Mouse (Mus musculus): ENCODE measurements around the gene Luc7l3. TPM values are rescaled to one million over a fixed set of nuclear protein-coding genes. Genes with fewer than 3 reads are reported as not detected.
"Not testable (repeated sequence)": the region's sequence is repeated elsewhere in the genome, so short reads cannot be mapped to it uniquely, and the experiment has no call there.

Luc7l3 gene
- total RNA-seq, 2 experiments from 2014 or later, result 110 to 118 TPM

DNA sequence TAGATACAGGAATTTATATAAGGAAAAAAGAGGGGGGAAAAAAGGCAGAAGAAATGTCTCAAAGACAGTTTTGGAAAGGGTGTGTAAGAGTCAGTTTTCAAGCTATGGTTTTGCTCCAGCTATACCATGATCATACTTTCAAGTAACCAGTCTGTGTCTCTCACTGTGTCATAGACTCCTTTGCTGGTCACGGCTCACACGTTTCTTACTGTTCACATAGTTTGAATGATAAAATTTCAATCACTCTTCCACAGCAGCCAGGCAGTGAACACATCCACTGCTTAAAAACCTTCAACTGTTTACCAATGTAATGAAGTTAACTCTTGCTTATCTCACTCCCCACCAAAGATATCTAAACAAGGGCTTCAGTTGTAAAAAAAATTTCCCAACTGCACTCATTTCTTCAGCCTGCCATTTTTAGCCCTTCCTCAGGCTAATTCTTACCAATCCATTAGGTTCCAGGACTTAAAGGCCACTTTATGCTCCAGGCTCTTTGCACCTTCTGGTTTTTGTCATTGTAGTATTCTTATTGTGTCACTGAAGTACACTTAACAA is 7.6 kb downstream of the Luc7l3 start:
- no peak for DNase-seq (ENCODE audit: low spot score in 2 of 2)

GRCm38 (mm10) chr11:94312733-94313132 is 9.1 kb downstream of the Luc7l3 start:
- no peak for DNase-seq (ENCODE audit: low spot score in 2 of 2)

GRCm38 (mm10) chr11:94294996-94295845 is 26.6 kb downstream of the Luc7l3 start:
- DNase-seq (ENCODE audit: low spot score in 2 of 2), result no peak

DNA sequence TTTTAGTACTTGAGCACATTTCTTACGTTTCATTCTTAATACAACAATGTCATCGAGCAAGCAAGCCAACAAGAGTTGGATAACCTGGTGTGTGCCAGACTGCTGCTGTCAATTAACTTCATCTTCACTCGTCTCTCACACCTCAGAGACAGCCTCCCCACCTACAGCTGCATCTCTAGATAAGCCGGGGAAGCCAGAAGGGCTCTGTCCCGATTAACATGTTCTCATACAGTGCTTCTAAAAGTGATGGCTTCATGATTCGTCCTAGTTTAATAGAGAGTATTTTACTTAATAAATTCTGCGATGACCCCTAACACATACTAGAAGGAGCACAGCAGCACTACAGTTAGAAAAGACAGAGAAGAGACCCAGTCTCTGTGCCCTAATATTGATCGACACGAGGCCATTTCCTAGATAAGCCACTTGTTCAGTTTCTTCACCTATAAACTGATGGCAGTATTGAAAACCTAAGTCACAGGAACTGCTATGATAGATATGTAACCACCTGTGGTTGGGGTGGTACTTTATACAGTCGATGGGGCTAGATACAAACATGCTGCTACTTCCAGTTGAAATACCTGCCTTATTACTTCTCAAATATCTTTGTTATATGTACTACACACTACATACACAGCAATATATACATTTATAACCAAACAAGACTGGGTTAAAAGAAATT is 31.6 kb downstream of the Luc7l3 start:
- DNase-seq (ENCODE audit: low spot score in 2 of 2), result no peak

DNA sequence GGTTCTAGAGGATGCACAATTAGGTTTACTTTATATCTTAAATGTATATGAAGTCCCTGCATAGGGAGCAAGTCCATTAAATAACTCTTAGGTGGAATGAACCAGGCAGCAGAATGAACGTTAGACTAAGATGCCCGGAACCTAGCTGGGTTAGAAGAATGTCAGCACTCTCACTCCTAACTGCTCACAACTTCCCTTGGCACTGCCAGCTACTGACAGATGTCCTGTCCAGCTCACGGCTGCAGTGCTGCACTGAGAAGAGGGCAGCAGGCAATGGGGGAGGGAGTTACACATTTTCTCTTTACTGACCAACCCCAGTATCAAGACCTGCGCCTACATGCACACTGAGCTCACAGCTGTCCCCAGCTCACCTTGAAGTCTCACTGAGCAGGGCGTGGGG is 34.7 kb downstream of the Luc7l3 start:
- no peak for DNase-seq (ENCODE audit: low spot score in 2 of 2)

DNA sequence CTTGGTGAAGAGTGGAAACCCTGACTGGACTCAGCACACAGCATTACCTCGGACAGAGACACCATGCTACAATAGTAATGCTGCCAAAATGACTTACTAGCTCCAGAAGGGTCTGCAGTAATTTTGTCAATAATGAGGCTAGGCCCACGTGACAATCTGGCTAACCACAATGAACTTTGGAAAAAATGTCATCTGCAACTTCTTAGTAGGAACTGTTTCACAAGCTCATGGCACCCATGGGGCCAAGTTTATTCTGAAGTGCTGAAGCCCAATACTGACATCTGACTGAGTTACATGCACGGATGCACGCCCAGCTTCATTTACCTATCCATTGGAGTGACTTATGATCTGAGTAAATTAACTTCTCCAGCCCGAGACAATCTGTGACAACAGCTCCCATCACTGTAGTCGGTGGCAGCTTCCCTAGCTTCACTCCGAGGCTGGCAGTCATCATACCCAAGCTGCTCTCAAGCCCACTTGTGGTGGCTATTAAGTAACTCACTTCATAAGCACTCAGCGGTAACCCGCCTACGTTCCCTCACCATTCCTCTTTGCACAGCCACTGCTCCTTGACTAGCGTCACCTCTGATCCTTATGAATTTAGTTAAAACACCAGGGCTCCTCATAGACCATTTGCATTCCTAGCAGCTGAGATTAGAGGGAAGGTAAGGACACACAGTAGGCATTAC is 35.8 kb downstream of the Luc7l3 start:
- peak in 1 of 2 experiments; percentile 33 for DNase-seq (ENCODE audit: low spot score in 2 of 2)

DNA sequence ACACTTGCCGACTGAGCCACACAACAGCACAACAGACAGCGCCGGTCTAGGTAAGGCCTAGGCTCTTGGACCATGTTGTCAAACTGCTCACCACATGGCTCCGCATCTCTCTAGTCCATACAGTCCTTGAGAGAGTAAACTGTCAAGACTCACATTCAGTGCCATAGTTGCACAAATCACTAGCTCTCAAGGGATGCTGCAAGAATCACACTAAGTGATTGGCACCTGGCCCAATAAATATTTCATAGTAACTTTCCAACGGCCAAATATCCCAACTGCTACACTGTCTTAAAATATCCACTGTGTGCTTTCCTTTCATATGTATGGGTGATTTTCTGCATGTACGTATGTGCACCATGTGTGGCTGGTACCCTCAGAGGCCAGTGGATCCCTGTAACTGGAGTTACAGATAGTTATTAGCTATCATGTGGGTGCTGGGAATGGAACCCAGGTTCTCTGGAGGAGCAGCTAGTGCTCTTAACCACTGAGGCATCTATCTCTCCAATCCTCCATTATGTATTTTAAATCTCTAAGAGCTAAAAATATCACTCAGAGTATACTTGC is 38.2 kb downstream of the Luc7l3 start:
- no peak for DNase-seq (ENCODE audit: low spot score in 2 of 2)

- DNase-seq (ENCODE audit: low spot score in 2 of 2), result no peak
Observed at GRCm38 (mm10) chr11:94282291-94282690, 39.5 kb downstream of the Luc7l3 start.

GRCm38 (mm10) chr11:94281199-94282181 is 40.3 kb downstream of the Luc7l3 start, which contains the start of gene Gm21885:
TSS of gene Gm21885 (plus strand) at chr11:94281873.
- DNase-seq (ENCODE audit: low spot score in 2 of 2), result no peak

DNA sequence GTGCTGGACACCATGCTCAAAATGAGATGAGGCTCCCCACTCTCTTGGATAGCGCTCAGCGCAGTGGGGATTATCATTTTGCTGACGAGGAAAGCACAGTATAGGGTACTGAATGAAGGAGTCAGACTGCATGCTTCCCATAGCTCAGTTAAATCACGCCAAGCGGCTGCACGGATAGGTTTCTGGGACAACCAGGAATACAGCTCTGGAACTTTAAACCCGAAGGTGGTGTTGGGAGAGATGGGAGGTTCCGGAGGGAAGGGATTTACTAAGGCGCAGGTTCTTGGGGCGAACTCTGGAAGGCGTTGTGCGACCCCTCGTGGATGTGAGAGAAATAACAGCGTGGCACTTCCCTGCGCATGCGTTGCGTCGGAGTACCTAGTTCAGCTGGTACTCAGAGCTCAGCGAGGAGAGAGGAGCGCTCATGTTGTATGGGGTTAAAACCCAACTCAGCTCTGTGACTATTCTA is 44.9 kb downstream of the Luc7l3 start:
- peak; percentile 89 to 96 for DNase-seq (ENCODE audit: low spot score in 2 of 2)

GRCm38 (mm10) chr11:94275686-94276085 is 46.1 kb downstream of the Luc7l3 start:
- no peak for DNase-seq (ENCODE audit: low spot score in 2 of 2)

GRCm38 (mm10) chr11:94275226-94275625 is 46.6 kb downstream of the Luc7l3 start:
- no peak for DNase-seq (ENCODE audit: low spot score in 2 of 2)

- DNase-seq (ENCODE audit: low spot score in 2 of 2), result no peak
Observed at GRCm38 (mm10) chr11:94274206-94274867, 47.5 kb downstream of the Luc7l3 start.

DNA sequence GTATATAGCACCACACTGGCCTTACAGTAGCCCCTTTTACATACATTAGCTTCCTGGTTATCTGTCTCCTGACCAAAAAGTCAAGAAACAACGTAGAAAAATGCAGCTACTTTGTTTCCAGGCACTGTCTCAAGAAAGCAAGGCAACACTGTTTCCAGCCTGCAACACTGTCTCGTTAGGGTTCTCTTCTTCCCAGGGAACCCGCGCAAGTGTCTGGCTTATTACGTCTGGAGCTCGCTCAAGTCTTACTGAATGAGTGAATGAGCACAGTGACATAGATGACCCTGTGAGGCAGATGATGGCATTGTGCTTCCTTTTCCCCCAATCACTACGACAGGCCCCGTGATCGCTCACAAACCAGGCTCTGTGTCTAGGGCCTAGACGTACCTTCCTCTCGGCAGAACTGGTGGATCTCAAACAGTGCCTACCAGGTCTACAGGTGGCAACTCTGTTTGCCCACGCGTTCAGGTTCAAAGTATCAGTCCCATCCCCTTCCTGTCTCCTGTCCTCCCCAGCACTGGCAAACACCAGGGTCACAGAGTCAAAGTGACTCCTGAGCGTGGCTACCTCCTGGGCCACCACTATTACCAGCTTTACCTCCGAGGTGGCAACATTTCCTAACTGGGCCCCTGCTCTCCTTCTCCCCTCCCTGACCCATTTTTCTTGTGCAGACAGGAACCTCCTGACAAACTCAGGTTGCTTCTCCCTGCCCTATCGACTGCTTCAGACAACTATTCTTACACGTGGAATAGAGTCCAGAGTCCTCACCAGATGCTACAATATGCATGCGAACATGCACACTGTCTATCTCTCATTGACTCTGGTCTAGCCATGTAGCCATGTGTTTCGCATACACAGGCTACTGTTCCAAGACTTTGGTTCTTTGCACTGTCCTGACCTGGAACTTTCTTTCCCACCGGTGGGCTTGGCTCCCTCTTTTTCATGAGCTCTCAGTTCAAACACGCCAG is 48.5 kb downstream of the Luc7l3 start:
- DNase-seq (ENCODE audit: low spot score in 2 of 2), result no peak

- DNase-seq (ENCODE audit: low spot score in 2 of 2), result no peak
Observed at GRCm38 (mm10) chr11:94271015-94271414, 50.8 kb downstream of the Luc7l3 start.

- no peak for DNase-seq (ENCODE audit: low spot score in 2 of 2)
Observed at GRCm38 (mm10) chr11:94269906-94270305, 51.9 kb downstream of the Luc7l3 start.

- DNase-seq (ENCODE audit: low spot score in 2 of 2), result no peak
Observed at GRCm38 (mm10) chr11:94268761-94269160, 53.0 kb downstream of the Luc7l3 start.

GRCm38 (mm10) chr11:94266155-94266554 is 55.6 kb downstream of the Luc7l3 start:
- not testable (repeated sequence) for DNase-seq (ENCODE audit: low spot score in 2 of 2)
